Mouse (Mus musculus) kidney, embryonic 14.5 days (tissue): ENCODE results near the gene Prm1. TPM values are rescaled to one million over a fixed set of nuclear protein-coding genes. Genes with fewer than 3 reads are reported as not detected.

ENCODE experiments used
- ATAC-seq: fragments of 200-750 bp; cut with Nextera tagmentation; 2 replicates; pipeline ENCODE4 v1.8.0; 2017; ENCODE audit warnings: moderate number of reproducible peaks, mild to moderate bottlenecking, moderate TSS enrichment, moderate library complexity; ENCODE audit not compliant: low FRiP score, low TSS enrichment
- H3K27ac ChIP-seq: fragments of 300-500 bp; sonication (generic); 2 replicates; pipeline ENCODE4 v1.5.1; 2014; ENCODE audit warnings: low read depth, mild to moderate bottlenecking, low read length, moderate library complexity, mixed read lengths
- H3K27me3 ChIP-seq: fragments of 300-500 bp; sonication (generic); 2 replicates; pipeline ENCODE4 v1.6.1; 2014; ENCODE audit warnings: mild to moderate bottlenecking, low read length; ENCODE audit not compliant: control insufficient read depth, insufficient read depth
- H3K36me3 ChIP-seq: fragments of 300-500 bp; sonication (generic); 2 replicates; pipeline ENCODE4 v1.6.1; 2014; ENCODE audit warnings: low read length, mixed read lengths; ENCODE audit not compliant: control insufficient read depth, insufficient read depth
- H3K4me1 ChIP-seq: fragments of 300-500 bp; sonication (generic); 2 replicates; pipeline ENCODE4 v1.6.1; 2014; ENCODE audit warnings: low read length, mixed read lengths; ENCODE audit not compliant: control insufficient read depth, insufficient read depth
- H3K4me2 ChIP-seq: fragments of 300-500 bp; sonication (generic); replicated peaks from 2 replicates; pipeline ENCODE4 v1.6.1; 2014; ENCODE audit warnings: low read depth, mild to moderate bottlenecking, low read length
- H3K4me3 ChIP-seq: fragments of 300-500 bp; sonication (generic); 2 replicates; pipeline ENCODE4 v1.5.1; 2014; ENCODE audit warnings: mild to moderate bottlenecking, low read length
- H3K9ac ChIP-seq: fragments of 300-500 bp; sonication (generic); 2 replicates; pipeline ENCODE4 v1.6.1; 2014; ENCODE audit warnings: low read depth, mild to moderate bottlenecking, low read length, moderate library complexity
- H3K9me3 ChIP-seq: fragments of 300-500 bp; sonication (generic); 2 replicates; pipeline ENCODE4 v1.6.1; 2016; ENCODE audit warnings: low read length; ENCODE audit not compliant: control insufficient read depth
- WGBS: fragments of 180-500 bp; shearing (Covaris S2); extraction: QIAGEN DNeasy Blood & Tissue Kit; methylation state at CpG from one replicate; pipeline ENCODE4 v1.1.7; 2014; 5-methylcytosine and 5-hydroxymethylcytosine counted together
- polyA plus RNA-seq: library from polyadenylated mRNA; unstranded; fragments of >200 nt; fragmentation: Nextera tagmentation; extraction: Ambion mirVana; gene quantifications from 2 replicates; pipeline ENCODE4 v1.2.1, GENCODE M21; 2014

The Prm1 gene
- polyA plus RNA-seq, 1 experiment from 2014 or later = not detected

DNA sequence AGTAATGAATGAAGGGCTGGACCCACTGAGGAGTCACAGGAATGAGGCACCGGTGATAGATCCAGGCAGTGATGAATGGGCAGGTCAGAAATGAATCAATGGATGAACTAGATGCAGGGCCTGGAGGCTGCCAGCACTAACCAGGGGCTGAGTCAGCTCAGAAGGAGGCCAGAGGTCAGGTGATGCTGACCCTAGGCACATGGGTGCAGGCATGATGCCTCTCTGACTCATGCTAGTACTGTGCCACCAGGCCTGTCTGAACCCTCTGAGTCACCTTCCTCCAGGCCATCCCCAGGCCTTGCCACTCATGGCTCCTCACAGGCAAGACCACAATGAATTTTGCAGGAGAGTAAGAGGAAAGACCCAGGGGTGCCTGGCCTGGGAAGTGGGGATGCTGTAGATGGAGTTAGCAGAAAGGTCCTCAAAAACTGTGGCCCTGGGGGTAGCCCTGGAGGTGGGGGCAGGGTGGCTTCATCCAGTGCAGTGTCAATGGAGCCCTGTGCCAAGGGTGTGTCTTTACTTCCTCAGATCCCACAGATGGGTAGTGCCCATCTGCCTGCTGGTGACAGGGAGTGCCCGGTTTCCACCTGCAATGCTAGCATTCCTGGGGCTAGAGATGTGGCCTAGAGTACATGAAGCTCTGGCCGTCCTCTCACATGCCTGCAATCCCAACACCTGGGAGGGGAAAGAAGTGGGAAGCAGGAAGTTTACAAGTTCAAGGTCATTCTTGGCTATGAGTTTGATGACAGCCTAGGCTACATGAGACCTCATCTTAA is 50.9 kb downstream of the Prm1 start:
- no peak overlapping the region for H3K4me3 ChIP-seq
- H3K9me3 ChIP-seq = no peaks in the 10 kb centered on the region
- no peak for ATAC-seq
- H3K27ac ChIP-seq = no peak overlapping the region
- 92% methylated on average over 3 of the region's 3 CpGs for WGBS
- H3K4me2 ChIP-seq = no peak overlapping the region
- H3K9ac ChIP-seq = no peak overlapping the region
- H3K4me1 ChIP-seq = no peaks in the 10 kb centered on the region
- H3K36me3 ChIP-seq = no peaks in the 10 kb centered on the region
- H3K27me3 ChIP-seq = no peaks in the 10 kb centered on the region

DNA sequence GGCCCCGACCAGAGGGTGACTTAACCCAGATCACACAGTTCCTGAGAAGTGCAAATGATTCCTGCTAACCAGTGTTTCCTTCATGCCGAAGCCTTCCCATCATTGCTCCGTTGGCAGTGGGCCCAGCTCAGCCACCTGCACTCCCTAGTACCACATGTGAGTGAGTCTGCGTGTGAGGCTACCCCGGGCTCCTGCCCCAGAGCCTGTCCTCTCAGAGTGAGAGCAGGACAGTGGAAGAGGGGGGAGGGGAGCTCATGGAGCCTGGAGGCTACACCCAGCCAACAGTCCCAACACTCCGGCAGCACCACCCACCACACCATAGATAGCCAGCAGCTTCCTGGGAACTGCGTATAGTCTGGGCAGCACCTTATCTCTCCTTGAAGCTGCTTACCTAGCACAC is 55.8 kb downstream of the Prm1 start:
- WGBS = 57% methylated on average over 7 of the region's 7 CpGs
- Histone ChIP-seq H3K9me3 (no peaks in the 10 kb centered on the region), H3K36me3 (no peaks in the 10 kb centered on the region), H3K27me3 (no peaks in the 10 kb centered on the region), H3K4me2 (no peak overlapping the region), H3K4me1 (no peaks in the 10 kb centered on the region), H3K27ac (no peak overlapping the region), H3K4me3 (no peak overlapping the region), H3K9ac (no peak overlapping the region)
- no peak for ATAC-seq

DNA sequence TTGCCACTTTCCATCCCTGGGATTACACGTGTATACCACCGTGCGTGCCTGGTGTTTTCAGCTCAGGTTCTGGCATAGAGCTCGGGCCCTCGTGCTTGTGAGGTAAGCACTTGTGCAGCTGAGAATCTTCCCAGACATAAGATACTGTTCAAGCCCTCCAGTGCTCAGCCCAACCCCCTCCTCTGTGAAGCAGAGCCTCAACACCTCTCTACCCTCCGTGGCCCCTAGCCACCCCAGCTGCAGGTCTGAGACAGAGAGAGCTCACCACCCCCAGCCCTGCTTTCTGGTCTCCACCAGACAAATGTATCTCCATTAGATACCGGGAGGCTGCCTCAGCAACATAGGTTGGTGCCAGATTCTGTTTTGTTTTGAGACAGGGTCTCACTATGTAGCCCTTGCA is 56.4 kb downstream of the Prm1 start:
- no peaks in the 10 kb centered on the region for H3K27me3 ChIP-seq
- H3K9ac ChIP-seq = no peak overlapping the region
- no peak overlapping the region for H3K27ac ChIP-seq
- H3K4me3 ChIP-seq = no peak overlapping the region
- WGBS = 57% methylated on average over 7 of the region's 7 CpGs
- H3K4me1 ChIP-seq = no peaks in the 10 kb centered on the region
- no peak overlapping the region for H3K4me2 ChIP-seq
- no peak for ATAC-seq
- H3K36me3 ChIP-seq = no peaks in the 10 kb centered on the region
- H3K9me3 ChIP-seq = no peaks in the 10 kb centered on the region

Other genes with a start within 250 kb of the Prm1 start
- 6.3 and 7.2 TPM in 2 replicates for gene Socs1, start 20.3 kb downstream of the Prm1 start, polyA plus RNA-seq
- gene Tnp2, start 17.2 kb downstream of the Prm1 start, polyA plus RNA-seq = not detected in 2 replicates
- not detected in 2 replicates for gene Prm3, start 14.9 kb downstream of the Prm1 start, polyA plus RNA-seq
- not detected in 2 replicates for gene Prm2, start 9.7 kb downstream of the Prm1 start, polyA plus RNA-seq
- not detected in 2 replicates for gene Gm11172, start 7.1 kb upstream of the Prm1 start, polyA plus RNA-seq
- gene Rmi2, start 29.2 kb upstream of the Prm1 start, polyA plus RNA-seq = 6.0 and 6.2 TPM in 2 replicates